Mouse (Mus musculus): ENCODE data around the gene Smarcd1. TPM values are rescaled to one million over a fixed set of nuclear protein-coding genes. Genes with fewer than 3 reads are reported as not detected.
"Not testable (repeated sequence)": the region's sequence is repeated elsewhere in the genome, so short reads cannot be mapped to it uniquely, and the experiment has no call there.

The Smarcd1 gene
- total RNA-seq, 2 experiments from 2014 or later: 5.8 to 7.4 TPM

DNA sequence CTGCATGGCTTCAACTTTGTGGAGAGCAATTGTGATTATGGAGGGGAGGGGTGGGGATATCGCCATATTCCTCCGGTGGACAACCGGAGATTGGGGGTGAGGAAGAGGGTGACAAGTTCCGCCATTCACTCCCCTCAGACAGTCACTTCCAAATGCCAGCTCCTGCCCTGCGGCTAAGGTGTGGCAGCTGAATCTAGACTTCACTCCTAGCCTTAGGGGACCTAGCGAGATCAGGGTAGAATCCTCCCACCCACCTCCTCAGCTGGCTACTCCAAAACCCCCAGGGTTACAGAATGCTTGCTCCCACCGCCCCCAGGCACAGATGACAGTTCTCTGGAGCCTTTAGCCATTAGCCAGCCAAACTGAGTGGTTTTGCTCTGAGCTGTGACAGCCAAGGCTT is 22.9 kb upstream of the Smarcd1 start:
- DNase-seq (ENCODE audit: low spot score): no peak

DNA sequence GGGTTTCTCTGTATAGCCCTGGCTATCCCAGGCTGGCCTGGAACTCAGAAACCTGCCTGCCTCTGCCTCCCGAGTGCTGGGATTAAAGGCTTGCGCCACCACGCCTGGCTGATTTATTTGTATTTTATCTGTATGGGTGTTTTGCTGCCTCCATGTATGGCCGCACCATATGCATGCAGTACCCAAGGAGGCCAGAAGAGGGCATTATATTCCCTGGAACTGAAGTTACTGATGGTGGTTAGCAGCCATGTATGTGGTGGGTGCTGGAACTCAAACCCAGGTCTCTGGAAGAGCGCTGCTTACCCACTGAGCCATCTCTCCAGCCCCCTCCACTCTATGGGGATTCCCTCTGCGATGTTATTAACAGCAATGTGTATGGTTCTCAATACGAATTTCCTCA is 19.0 kb upstream of the Smarcd1 start:
- DNase-seq (ENCODE audit: low spot score): no peak

DNA sequence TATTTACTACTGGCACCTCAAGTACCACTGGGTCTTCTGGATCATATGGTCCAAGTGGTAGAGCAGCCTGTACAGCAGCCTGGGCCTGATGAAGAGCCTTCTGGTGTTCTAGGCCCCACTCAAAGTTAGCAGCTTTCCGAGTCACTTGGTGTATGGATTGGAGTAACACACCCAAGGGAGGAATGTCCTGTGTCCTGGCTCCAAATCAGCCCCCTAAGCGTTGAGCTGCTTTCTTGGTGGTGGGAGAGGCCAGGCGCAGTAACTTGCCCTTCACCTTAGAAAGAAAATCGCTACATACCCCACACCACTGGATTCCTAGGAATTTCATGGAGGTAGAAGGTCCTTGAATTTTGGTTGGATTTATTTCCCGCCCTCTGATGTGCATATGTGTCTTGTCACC is 17.8 kb upstream of the Smarcd1 start:
- no peak for DNase-seq (ENCODE audit: low spot score)

DNA sequence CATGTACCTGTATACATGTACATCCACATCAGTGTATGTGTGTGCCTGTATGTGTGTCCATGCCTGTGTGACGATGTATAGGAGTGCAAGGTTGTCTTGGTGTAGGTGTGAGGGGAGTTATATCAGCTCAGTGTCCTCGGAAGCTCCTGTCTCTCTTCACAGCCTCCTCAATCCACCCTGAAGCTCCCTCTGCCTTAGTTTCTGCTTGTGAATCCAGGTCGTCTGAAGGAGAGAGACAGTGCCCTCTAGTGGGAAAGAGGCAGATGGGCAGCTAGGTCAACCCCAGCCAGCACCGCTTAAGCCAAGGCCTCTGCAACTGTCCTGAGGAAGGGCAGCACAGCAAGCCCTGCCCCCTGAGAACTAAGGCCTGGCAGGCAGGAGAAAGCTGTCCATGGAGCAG is 13.2 kb upstream of the Smarcd1 start:
- peak; percentile 43 for DNase-seq (ENCODE audit: low spot score)

DNA sequence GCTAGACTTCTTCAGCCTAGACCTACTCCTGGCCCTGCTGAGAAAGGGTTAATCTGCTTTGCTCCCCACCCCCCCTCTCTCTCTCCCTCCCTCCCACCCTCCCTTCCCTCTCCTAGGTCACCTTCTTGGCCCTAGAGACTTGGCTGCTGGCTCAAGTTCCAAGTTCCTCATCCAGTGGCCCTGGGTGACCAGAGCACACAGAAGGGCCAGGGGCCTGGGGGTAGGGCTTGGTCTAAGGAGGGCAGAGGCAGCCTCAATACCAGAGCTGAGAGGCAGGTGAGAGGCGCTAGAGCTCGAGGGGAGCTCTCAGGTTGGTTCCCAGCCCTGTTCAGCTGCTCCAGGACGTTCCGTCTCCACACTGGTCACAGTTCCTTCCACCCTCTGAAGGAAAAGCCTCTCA is 11.0 kb upstream of the Smarcd1 start:
- DNase-seq (ENCODE audit: low spot score): no peak

- DNase-seq (ENCODE audit: low spot score): no peak
These were observed 10.0 kb upstream of the Smarcd1 start for GRCm38 (mm10) chr15:99691976-99692375.

DNA sequence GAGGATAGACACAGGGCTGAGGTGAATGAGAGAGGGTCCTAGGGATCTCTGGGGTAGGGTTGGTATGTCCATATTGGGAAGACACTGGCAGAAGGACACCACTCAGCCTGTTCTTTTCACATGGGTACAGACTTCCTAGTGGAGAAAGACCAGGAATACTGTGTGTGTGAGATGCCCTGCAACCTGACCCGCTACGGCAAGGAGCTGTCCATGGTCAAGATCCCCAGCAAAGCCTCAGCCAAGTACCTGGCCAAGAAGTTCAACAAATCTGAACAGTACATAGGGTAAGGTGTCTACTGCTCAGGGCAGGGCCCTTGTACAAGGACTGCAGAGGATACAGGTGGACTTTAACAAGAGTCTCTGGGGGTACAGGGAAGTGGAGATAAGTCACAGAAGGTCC is 4.6 kb upstream of the Smarcd1 start:
- DNase-seq (ENCODE audit: low spot score): no peak

- no peak for DNase-seq (ENCODE audit: low spot score)
These were observed 3.3 kb upstream of the Smarcd1 start for GRCm38 (mm10) chr15:99698533-99699085.

DNA sequence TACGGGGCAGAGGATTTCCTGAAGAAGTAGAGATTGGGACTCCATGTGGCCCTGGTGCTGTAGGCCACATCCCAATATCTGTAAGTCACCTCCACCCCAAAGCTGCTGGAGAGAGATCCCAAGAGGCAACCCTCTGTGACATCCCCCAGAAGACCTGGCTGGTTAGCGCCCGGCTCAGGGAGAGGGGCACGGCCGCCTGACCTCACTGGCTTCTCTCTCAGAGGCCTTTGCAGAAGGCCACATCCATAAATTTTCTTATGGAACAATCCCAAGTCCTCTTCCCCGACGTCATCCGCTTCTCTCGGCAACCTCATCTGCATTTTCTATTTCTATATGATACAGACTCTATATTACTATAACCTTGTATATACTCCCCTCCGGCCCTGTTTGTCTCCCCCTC is 2.2 kb upstream of the Smarcd1 start:
- DNase-seq (ENCODE audit: low spot score): no peak

- no peak for DNase-seq (ENCODE audit: low spot score)
These were observed 1.5 kb upstream of the Smarcd1 start for GRCm38 (mm10) chr15:99700219-99701106.

GRCm38 (mm10) chr15:99701640-99701998 is 310 bp upstream of the Smarcd1 start:
- not testable (repeated sequence) for DNase-seq (ENCODE audit: low spot score)

- DNase-seq (ENCODE audit: low spot score): no peak
These were observed 1.2 kb downstream of the Smarcd1 start for GRCm38 (mm10) chr15:99703104-99703503.

- no peak for DNase-seq (ENCODE audit: low spot score)
These were observed 1.7 kb downstream of the Smarcd1 start for GRCm38 (mm10) chr15:99703676-99704040.

- no peak for DNase-seq (ENCODE audit: low spot score)
These were observed 2.2 kb downstream of the Smarcd1 start for GRCm38 (mm10) chr15:99704041-99704681.

DNA sequence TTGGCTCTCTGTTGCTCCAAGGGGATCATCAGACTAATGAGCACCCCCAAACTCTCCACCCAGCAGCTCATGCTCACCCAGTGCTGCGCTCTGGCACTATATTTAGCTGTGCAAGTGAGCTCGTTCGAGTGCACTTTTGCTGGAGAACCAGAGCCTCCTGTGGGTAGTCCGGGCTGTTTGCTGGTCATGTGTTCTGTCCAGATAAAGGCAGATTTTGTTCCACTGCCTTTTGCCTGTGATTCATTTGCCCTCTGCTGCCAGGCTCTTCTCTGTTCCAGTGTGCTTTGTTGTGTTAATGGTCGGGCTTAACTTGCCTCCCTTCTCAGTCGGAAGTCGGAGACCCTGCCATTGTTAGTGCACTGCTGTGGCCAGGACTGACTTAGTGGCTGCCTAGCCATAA is 3.0 kb downstream of the Smarcd1 start:
- DNase-seq (ENCODE audit: low spot score): no peak

DNA sequence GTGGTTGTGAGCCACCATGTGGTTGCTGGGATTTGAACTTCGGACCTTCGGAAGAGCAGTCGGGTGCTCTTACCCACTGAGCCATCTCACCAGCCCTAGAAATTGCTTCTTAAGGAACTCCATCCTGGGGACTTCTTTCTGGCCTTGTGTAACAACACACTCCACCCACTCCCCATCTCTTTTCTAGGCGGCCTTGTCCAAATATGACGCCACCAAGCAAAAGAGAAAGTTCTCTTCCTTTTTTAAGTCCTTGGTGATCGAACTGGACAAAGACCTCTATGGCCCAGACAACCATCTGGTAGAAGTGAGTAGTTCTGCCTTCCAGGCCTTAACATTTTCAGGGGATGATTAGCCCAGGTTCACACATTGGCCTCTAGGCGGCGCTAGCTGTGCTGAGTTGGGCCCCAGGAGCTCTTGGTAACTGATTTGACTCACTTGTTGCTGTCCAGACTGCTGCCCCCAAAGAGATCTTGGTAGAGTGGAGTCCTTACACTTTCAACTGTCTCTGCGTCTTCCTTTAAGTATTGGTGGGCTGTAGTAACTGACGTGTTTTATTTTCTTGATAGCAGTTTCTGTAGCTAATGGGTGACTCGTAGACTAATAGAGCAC is 3.6 kb downstream of the Smarcd1 start, which contains the start of gene Gm17349:
Gene Gm17349 (minus strand): TSS at position 51 of the 609 bp plus-strand sequence.
- peak; percentile 60 for DNase-seq (ENCODE audit: low spot score)

- DNase-seq (ENCODE audit: low spot score): no peak
These were observed 6.2 kb downstream of the Smarcd1 start for GRCm38 (mm10) chr15:99708176-99708575.

- DNase-seq (ENCODE audit: low spot score): no peak
These were observed 8.6 kb downstream of the Smarcd1 start for GRCm38 (mm10) chr15:99710221-99711190.

- DNase-seq (ENCODE audit: low spot score): no peak
These were observed 9.6 kb downstream of the Smarcd1 start for GRCm38 (mm10) chr15:99711491-99711890.

- DNase-seq (ENCODE audit: low spot score): no peak
These were observed 11.0 kb downstream of the Smarcd1 start for GRCm38 (mm10) chr15:99712666-99713559.

Measured in gastrocnemius, adult 18-20 months (tissue).